Mouse (Mus musculus) lung, postnatal 0 days (tissue): Measurements from ENCODE around the gene Rp9. TPM values are rescaled to one million over a fixed set of nuclear protein-coding genes. Genes with fewer than 3 reads are reported as not detected.

Source experiments
- ATAC-seq: fragments of 200-750 bp; cut with Nextera tagmentation; 2 replicates; pipeline ENCODE4 v1.8.0; 2017; ENCODE audit warnings: moderate library complexity
- DNase-seq: peaks from one replicate; pipeline ENCODE4 v3.0.0-alpha.2; 2016; ENCODE audit warnings: low spot score
- H3K27ac ChIP-seq: fragments of 300-500 bp; sonication (generic); 2 replicates; pipeline ENCODE4 v1.5.1; 2014; ENCODE audit warnings: antibody characterized with exemption, mild to moderate bottlenecking, low read length, mixed read lengths
- H3K27me3 ChIP-seq: fragments of 300-500 bp; sonication (generic); replicated peaks from 2 replicates; pipeline ENCODE4 v1.6.1; 2014; ENCODE audit warnings: low read length, mixed read lengths; ENCODE audit not compliant: insufficient read depth
- H3K36me3 ChIP-seq: fragments of 300-500 bp; sonication (generic); 2 replicates; pipeline ENCODE4 v1.6.1; 2014; ENCODE audit warnings: low read length, mixed read lengths; ENCODE audit not compliant: insufficient read depth
- H3K4me1 ChIP-seq: fragments of 300-500 bp; sonication (generic); 2 replicates; pipeline ENCODE4 v1.6.1; 2014; ENCODE audit warnings: antibody characterized with exemption, low read depth, low read length, mixed read lengths; ENCODE audit not compliant: insufficient read depth
- H3K4me2 ChIP-seq: fragments of 300-500 bp; sonication (generic); replicated peaks from 2 replicates; pipeline ENCODE4 v1.6.1; 2014; ENCODE audit warnings: low read depth, mild to moderate bottlenecking, low read length, moderate library complexity, mixed read lengths
- H3K4me3 ChIP-seq: fragments of 300-500 bp; sonication (generic); 2 replicates; pipeline ENCODE4 v1.5.1; 2014; ENCODE audit warnings: low read depth, low read length
- H3K9ac ChIP-seq: fragments of 300-500 bp; sonication (generic); replicated peaks from 2 replicates; pipeline ENCODE4 v1.6.1; 2014; ENCODE audit warnings: low read depth, mild to moderate bottlenecking
- H3K9me3 ChIP-seq: fragments of 300-500 bp; sonication (generic); 2 replicates; pipeline ENCODE4 v1.6.1; 2016; ENCODE audit warnings: low read length, mixed read lengths
- CTCF ChIP-seq: IDR thresholded peaks from 2 replicates; pipeline ENCODE4 v1.5.1; 2016; ENCODE audit warnings: antibody characterized with exemption, mild to moderate bottlenecking
- EP300 ChIP-seq: IDR thresholded peaks from 2 replicates; pipeline ENCODE4 v1.6.1; 2016; ENCODE audit warnings: antibody characterized with exemption, mild to moderate bottlenecking, control low read depth
- WGBS: fragments of 180-500 bp; shearing (Covaris S2); extraction: QIAGEN DNeasy Blood & Tissue Kit; methylation state at CpG from one replicate; pipeline ENCODE4 v1.1.7; 2014; 5-methylcytosine and 5-hydroxymethylcytosine counted together
- polyA plus RNA-seq: library from polyadenylated mRNA; unstranded; fragments of >200 nt; fragmentation: Nextera tagmentation; extraction: Ambion mirVana; gene quantifications from 2 replicates; pipeline ENCODE4 v1.2.1, GENCODE M21; 2015

Rp9 gene
- polyA plus RNA-seq = 67.6 and 68.1 TPM in 2 replicates

DNA sequence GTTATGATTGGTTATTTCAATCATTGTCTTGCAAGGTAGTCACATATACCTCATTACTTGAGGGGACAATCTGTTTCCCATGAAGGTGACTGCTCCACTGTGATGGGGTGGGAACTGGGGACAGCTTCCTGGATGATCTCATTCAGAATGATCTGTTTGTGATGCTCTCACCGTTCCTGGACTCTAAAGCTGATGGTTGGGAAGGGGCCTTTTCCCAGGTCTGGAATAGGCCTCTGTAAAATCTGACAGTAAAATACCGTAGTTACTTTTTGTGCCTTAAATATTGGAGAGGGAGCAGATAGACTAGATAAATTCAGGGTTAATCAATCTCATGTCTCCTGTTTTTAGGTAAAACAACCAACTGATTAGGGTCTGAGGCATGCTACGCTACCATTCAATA lies at the start of gene Rp9:
Rp9 (minus strand) TSS at position 101 of the 400 bp plus-strand sequence.
- WGBS = 81% methylated on average over 3 of the region's 3 CpGs
- H3K27ac ChIP-seq = no peak within 1 kb of the TSS
- no peaks in the 10 kb centered on the region for H3K9me3 ChIP-seq
- H3K36me3 ChIP-seq = no peaks in the 10 kb centered on the region
- peak within 1 kb of the TSS; percentile 90 for H3K4me2 ChIP-seq
- H3K9ac ChIP-seq = no peak within 1 kb of the TSS
- DNase-seq = no peak
- no peaks in the 10 kb centered on the region for H3K27me3 ChIP-seq
- TF ChIP-seq EP300 = no peak
- no peak for TF ChIP-seq CTCF
- peak within 1 kb of the TSS; percentile 85 for H3K4me3 ChIP-seq
- no peaks in the 10 kb centered on the region for H3K4me1 ChIP-seq
- no peak for ATAC-seq

DNA sequence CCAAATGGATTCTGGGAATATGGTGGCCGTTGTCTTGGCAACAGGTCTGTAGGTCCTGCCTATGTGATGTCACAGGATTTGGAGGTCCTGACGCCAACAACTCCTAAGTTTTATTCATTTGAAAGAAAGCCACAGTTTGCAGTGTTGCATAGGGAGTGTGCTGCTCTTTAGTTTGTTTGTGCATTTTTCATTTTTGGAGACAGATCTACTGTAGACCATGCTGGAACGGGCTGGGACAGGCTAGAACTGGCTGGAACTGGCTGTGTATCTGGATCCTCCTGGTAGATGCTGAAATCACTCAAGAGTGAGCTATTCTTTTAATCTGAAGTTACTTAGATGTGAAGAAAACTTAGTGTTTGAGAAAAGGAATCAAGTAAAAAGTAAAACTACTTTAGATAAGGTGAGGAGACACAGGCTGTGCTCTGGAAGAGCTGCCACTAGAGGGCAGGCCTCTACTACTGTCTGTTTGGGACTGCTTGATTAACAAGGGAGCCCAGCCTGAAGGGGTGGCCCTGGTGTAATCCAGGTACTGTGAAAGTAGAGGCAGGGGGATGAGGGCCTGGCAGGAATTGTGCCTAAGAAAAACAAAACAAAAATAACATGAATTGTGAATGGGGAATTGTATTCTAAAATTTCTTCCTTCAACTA lies 49.0 kb upstream of the Rp9 start:
- no peaks in the 10 kb centered on the region for H3K9me3 ChIP-seq
- no peaks in the 10 kb centered on the region for H3K4me1 ChIP-seq
- no peak overlapping the region for H3K4me2 ChIP-seq
- peak; percentile 65 for DNase-seq
- H3K27ac ChIP-seq = no peak overlapping the region
- no peaks in the 10 kb centered on the region for H3K27me3 ChIP-seq
- no peak for TF ChIP-seq EP300
- TF ChIP-seq CTCF = peak; percentile 80
- no peaks in the 10 kb centered on the region for H3K36me3 ChIP-seq
- H3K4me3 ChIP-seq = no peak overlapping the region
- no peak overlapping the region for H3K9ac ChIP-seq
- no peak for ATAC-seq
- WGBS = 95% methylated on average over 3 of the region's 3 CpGs

DNA sequence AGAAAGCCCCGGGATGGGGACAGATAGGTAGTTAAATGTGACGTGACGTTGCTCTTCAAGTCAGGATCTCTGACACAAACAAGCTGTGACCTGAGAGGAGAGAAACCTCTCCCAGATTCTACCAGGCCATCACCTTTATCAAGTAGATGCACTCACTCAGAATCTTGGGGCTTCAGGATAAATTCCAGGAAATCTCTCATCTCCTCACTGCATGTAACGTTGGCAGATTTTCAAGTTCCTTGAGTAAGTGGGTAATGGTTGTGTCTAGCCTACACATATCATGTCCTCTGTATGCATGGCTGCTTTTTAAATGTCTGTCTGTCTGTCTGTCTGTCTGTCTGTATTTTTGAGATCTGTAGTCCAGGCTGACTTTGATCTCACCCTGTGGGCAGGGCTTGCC lies 45.5 kb upstream of the Rp9 start:
- Histone ChIP-seq H3K27ac (no peak overlapping the region), H3K4me2 (no peak overlapping the region), H3K9me3 (no peaks in the 10 kb centered on the region), H3K4me1 (no peaks in the 10 kb centered on the region), H3K27me3 (no peaks in the 10 kb centered on the region), H3K36me3 (no peaks in the 10 kb centered on the region), H3K9ac (no peak overlapping the region), H3K4me3 (no peak overlapping the region)
- 67% methylated on average over 4 of the region's 4 CpGs for WGBS
- DNase-seq = no peak
- ATAC-seq = no peak
- TF ChIP-seq CTCF = no peak
- no peak for TF ChIP-seq EP300

DNA sequence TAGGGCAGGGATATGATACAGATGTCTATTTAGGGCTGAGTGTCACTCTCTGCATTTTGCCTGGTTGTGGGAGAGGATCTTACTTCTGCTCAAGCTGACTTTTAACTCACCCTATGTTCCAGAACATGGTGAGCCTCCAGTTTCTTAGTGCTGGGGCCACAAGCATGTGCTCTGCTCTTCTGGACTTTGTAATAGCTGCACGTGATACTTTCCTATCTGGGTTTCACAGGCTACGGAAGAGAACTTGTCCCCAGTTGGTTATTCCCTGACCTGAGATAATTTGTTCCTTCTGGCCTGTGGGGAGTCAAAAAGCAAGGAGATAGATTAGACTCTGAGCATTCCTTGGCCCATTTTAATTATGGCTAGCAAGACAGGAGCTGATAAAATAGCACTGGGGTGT lies 36.0 kb upstream of the Rp9 start:
- DNase-seq (no peak), ATAC-seq (no peak)
- 81% methylated on average over 2 of the region's 2 CpGs for WGBS
- Histone ChIP-seq H3K36me3 (no peaks in the 10 kb centered on the region), H3K4me2 (no peak overlapping the region), H3K27ac (no peak overlapping the region), H3K27me3 (no peaks in the 10 kb centered on the region), H3K9me3 (no peaks in the 10 kb centered on the region), H3K4me3 (no peak overlapping the region), H3K4me1 (no peaks in the 10 kb centered on the region), H3K9ac (no peak overlapping the region)
- TF ChIP-seq EP300 (no peak), CTCF (no peak)

DNA sequence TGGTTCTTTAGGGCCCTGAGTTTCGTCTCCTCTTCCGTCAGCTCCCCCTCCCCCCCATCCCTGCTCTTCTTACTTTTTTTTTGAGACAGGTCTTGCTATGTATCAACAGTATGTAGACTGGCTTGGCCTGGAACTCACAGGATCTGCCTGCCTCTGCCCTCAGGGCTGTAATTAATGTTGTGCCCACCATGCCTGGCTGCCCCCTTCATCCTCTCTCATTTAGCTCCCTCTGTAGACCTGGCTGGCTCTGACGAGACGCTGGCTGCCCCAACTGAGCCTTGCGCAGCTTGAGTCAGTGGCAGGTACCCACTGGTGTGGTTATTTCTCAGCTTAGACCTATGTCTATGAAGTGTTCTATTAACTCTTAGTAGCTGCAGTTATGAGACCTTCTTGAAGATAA lies 34.0 kb upstream of the Rp9 start:
- no peak overlapping the region for H3K9ac ChIP-seq
- DNase-seq = no peak

DNA sequence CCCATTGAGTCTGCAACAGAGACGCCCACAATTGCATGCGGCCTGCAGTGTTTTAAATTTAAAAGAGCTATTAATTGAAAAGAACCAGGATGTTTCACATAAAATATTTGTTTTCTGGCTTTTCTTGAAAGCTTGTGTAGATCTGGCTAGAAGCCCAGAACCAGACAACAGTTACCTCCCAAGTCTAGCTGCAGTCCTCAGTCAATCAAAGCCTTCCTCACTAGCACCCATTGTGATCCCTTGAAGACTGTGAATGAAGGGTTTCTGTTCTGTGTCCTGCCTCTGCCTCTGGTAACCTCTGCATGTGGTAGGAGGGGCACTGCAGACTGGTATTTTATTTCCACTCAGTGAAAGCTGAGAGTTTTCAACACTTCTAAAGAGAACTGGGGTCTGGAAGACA lies 33.4 kb upstream of the Rp9 start:
- H3K27ac ChIP-seq = no peak overlapping the region
- ATAC-seq (no peak), DNase-seq (no peak)
- H3K9ac ChIP-seq = no peak overlapping the region
- H3K9me3 ChIP-seq = no peaks in the 10 kb centered on the region
- no peaks in the 10 kb centered on the region for H3K36me3 ChIP-seq
- no peak overlapping the region for H3K4me3 ChIP-seq
- H3K27me3 ChIP-seq = no peaks in the 10 kb centered on the region
- no peaks in the 10 kb centered on the region for H3K4me1 ChIP-seq
- no peak overlapping the region for H3K4me2 ChIP-seq
- WGBS = 63% methylated on average over 2 of the region's 2 CpGs
- TF ChIP-seq EP300 (no peak), CTCF (no peak)

More for the DNA sequence above, 34.0 kb upstream of the Rp9 start:
- ATAC-seq = no peak
- Histone ChIP-seq H3K4me2 (no peak overlapping the region), H3K27me3 (no peaks in the 10 kb centered on the region), H3K4me1 (no peaks in the 10 kb centered on the region), H3K9me3 (no peaks in the 10 kb centered on the region), H3K36me3 (no peaks in the 10 kb centered on the region), H3K4me3 (no peak overlapping the region), H3K27ac (no peak overlapping the region)
- WGBS = 95% methylated on average over 5 of the region's 5 CpGs
- no peak for TF ChIP-seq CTCF
- no peak for TF ChIP-seq EP300
